Mouse (Mus musculus) olfactory bulb, adult 2 months (tissue): ENCODE data around the gene Tecpr2.

ENCODE experiments used
- CTCF ChIP-seq: fragments of 200-500 bp; IDR thresholded peaks from 2 replicates; pipeline ENCODE4 v1.5.1; 2012; ENCODE audit warnings: low read depth, mild to moderate bottlenecking, low read length, moderate library complexity; ENCODE audit not compliant: insufficient read depth
- POLR2A ChIP-seq: fragments of 200-500 bp; IDR thresholded peaks from 2 replicates; pipeline ENCODE4 v1.6.1; 2012; ENCODE audit warnings: mild to moderate bottlenecking, low read depth, low read length, moderate library complexity; ENCODE audit not compliant: insufficient read depth

GRCm38 (mm10) chr12:110851414-110851813 lies 37.6 kb upstream of the Tecpr2 start:
- TF ChIP-seq CTCF: no peak
- TF ChIP-seq POLR2A: no peak
